Mouse (Mus musculus) forebrain, embryonic 10.5 days (tissue): ENCODE results near the gene Pla2g4c. TPM values are rescaled to one million over a fixed set of nuclear protein-coding genes. Genes with fewer than 3 reads are reported as not detected.
"Not testable (repeated sequence)": the region's sequence is repeated elsewhere in the genome, so short reads cannot be mapped to it uniquely, and the experiment has no call there.

ENCODE experiments used
- DNase-seq: peaks from one replicate; pipeline ENCODE4 v3.0.0-alpha.2; 2017; ENCODE audit warnings: low spot score; ENCODE audit errors: extremely low spot score
- H3K27ac ChIP-seq: fragments of 300-500 bp; sonication (generic); 2 replicates; pipeline ENCODE4 v1.5.1; 2016; ENCODE audit warnings: mild to moderate bottlenecking
- H3K27me3 ChIP-seq: fragments of 300-500 bp; sonication (generic); 2 replicates; pipeline ENCODE4 v1.6.1; 2016; ENCODE audit warnings: mild to moderate bottlenecking; ENCODE audit not compliant: poor library complexity, severe bottlenecking
- H3K36me3 ChIP-seq: fragments of 300-500 bp; sonication (generic); replicated peaks from 2 replicates; pipeline ENCODE4 v1.6.1; 2016; ENCODE audit warnings: mild to moderate bottlenecking, moderate library complexity
- H3K4me1 ChIP-seq: fragments of 300-500 bp; sonication (generic); 2 replicates; pipeline ENCODE4 v1.6.1; 2016
- H3K4me3 ChIP-seq: fragments of 300-500 bp; sonication (generic); 2 replicates; pipeline ENCODE4 v1.5.1; 2016; ENCODE audit warnings: mild to moderate bottlenecking, moderate library complexity
- H3K9me3 ChIP-seq: fragments of 300-500 bp; sonication (generic); 2 replicates; pipeline ENCODE4 v1.6.1; 2016; ENCODE audit warnings: mild to moderate bottlenecking, moderate library complexity
- WGBS: fragments of 180-500 bp; shearing (Covaris S2); methylation state at CpG from one replicate; pipeline ENCODE4 v1.1.7; 2016; 5-methylcytosine and 5-hydroxymethylcytosine counted together
- polyA plus RNA-seq: library from polyadenylated mRNA; unstranded; fragments of >200 nt; fragmentation: Nextera tagmentation; extraction: Ambion mirVana; gene quantifications from 2 replicates; pipeline ENCODE4 v1.2.1, GENCODE M21; 2016

Gene Pla2g4c
- 2.1 and 3.0 TPM in 2 replicates for polyA plus RNA-seq

DNA sequence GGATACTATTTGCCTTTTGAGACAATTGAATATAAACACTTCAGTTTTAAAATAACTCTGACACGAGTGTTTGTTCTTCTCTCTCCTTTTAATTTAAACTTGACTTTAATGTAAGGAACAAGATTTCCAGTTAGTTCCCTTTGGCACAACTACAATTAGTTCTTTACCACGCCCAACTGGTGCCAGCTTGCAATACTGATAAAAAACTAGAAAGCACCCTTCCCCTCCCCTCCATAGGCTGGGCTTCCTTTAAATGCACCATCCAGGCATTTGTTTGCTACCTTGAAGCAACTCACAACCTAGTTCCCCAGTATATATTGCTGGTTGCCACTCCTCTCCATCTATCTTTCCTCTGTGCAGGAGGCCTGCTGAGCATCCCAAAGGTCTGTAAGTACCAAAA is at the start of gene Pla2g4c:
Gene Pla2g4c, plus strand, starts transcription at position 340 of the 400 bp plus-strand sequence.
- no peaks in the 10 kb centered on the region for H3K9me3 ChIP-seq
- H3K36me3 ChIP-seq = peaks cover 38% of the 10 kb centered on the region
- no peak within 1 kb of the TSS for H3K27ac ChIP-seq
- H3K4me3 ChIP-seq = no peak within 1 kb of the TSS
- no peaks in the 10 kb centered on the region for H3K27me3 ChIP-seq
- no peak for DNase-seq
- H3K4me1 ChIP-seq = no peaks in the 10 kb centered on the region
- 92% methylated on average over 2 of the region's 2 CpGs for WGBS

DNA sequence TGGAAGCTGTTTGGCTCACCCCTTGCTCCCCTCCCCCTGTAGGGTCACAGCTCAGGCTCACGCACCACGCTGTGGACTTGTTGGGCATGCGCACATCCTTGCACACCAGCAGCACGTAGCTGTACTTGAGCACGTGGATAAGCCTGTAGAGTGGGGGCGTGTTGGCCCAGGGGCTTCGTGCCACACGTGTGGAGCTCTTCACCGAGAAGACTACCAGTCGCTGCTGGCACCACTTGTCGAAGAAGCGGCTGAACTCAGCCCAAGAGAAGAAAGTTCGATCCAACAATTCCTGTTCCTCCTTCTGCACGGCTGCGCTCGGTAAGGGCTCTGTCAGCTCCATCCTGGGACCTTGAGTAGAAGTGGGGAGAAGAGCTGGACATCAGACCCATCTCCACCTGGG is 47.4 kb upstream of the Pla2g4c start, which contains the start of gene Lig1:
Gene Lig1, plus strand, starts transcription at position 203 of the 400 bp plus-strand sequence.
- Histone ChIP-seq H3K36me3 (peaks cover 63% of the 10 kb centered on the region), H3K9me3 (no peaks in the 10 kb centered on the region), H3K4me3 (peak within 1 kb of the TSS; percentile 71), H3K27ac (peak within 1 kb of the TSS; percentile 97), H3K4me1 (peaks cover 11% of the 10 kb centered on the region), H3K27me3 (no peaks in the 10 kb centered on the region)
- 98% methylated on average over 16 of the region's 16 CpGs for WGBS
- DNase-seq = no peak

DNA sequence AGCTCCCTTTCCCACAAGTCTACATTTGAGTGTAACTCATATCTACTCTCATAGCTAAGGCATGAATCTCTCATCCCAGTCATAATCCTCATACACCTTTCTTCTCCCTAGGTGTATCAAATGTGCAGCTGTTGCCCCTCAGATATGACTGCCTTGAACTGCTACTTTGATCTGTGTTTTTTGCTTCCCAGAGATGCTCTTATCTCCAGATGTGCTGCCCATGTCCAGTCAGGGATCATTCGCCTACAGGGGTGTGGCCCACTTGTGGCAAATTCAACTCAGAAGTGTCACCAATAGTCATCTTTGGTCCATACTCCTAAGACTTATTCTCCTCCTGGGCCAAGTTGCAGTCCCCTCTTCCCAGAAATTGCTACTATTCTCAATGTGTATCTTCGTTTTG is 46.6 kb upstream of the Pla2g4c start:
- Histone ChIP-seq H3K36me3 (peaks cover 71% of the 10 kb centered on the region), H3K4me3 (peak overlapping the region; percentile 71)
- 26% methylated on average over 2 of the region's 2 CpGs for WGBS

DNA sequence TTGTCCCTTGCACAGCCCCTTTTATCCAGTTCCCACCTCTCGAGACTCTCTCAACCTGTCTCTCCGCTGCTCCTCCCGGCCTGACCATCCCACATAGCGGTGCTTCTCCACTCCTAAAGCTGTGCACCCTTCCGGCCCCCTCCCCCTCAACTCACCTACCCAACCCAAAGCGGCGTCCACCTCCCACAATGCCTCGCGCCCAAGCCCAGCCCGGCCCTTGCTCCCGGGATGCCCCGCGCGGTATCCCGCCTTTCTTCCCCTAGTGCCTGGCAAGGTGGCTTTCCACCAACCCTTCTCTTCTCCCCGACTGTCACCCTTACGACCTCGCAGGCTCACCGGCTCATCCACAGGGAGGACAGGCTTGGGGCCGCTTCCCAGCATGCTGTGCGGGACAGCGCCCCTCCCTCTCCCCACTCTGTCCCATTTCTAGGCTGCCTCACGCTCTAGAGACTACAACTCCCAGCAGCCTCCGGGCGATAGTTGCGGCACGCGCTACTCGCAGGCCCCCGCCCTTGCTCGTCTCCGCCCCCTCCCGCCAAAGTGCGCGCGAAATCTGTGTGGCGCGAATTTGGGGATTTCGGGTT is 46.1 kb upstream of the Pla2g4c start, which contains the start of gene Zswim9:
Gene Zswim9, minus strand, starts transcription at position 414 of the 584 bp plus-strand sequence.
- H3K27ac ChIP-seq = peak within 1 kb of the TSS; percentile 97
- peak; percentile 94 for DNase-seq
- peak within 1 kb of the TSS; percentile 71 for H3K4me3 ChIP-seq
- no peaks in the 10 kb centered on the region for H3K27me3 ChIP-seq
- peaks cover 11% of the 10 kb centered on the region for H3K4me1 ChIP-seq
- under 1% methylated on average over 39 of the region's 39 CpGs for WGBS
- peaks cover 75% of the 10 kb centered on the region for H3K36me3 ChIP-seq
- no peaks in the 10 kb centered on the region for H3K9me3 ChIP-seq

More for the DNA sequence above, 46.6 kb upstream of the Pla2g4c start:
- H3K27ac ChIP-seq = peak overlapping the region; percentile 97
- peaks cover 11% of the 10 kb centered on the region for H3K4me1 ChIP-seq
- H3K9me3 ChIP-seq = no peaks in the 10 kb centered on the region
- H3K27me3 ChIP-seq = no peaks in the 10 kb centered on the region
- DNase-seq = no peak

DNA sequence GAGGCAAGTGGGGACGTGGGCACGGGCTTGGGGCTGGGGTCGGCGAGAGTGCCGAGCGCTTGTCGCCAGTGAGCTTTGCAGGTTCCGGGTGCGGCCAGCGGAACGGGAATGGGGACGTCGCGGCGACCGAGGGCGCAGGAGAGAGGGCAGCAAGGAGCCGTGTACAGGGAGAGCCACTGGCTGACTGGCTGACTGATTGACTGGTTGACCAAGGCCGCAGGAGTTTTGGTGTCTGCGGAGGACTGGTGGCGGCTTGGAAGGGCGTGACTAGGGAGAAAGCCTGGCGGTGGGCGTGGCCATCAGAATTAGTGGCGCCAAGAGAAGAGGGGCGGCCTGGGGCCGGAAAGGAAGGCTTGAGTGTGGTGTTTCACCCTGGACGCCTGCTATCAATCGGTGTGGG is 45.5 kb upstream of the Pla2g4c start:
- H3K27me3 ChIP-seq = not testable (repeated sequence)
- WGBS = under 1% methylated on average over 21 of the region's 29 CpGs

DNA sequence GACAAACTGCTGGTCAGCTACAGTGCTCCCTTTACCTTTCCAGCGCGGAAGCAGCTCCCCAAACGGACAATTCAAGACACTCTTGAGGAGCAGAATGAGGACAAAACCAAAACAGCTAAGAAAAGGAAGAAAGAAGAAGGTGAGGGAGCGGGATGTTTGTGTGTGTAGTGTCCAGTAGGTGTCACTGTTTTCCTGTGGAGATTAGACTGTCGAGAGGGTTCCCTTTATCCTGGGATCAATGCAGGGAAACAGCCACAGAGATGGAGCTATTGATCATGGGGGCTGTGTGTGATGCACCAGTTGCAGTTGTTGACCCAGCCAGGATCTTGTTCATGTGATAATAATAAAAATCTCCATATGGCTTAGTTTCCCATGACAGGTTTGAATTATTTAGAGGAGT is 35.8 kb upstream of the Pla2g4c start:
- Histone ChIP-seq H3K4me3 (no peak overlapping the region), H3K36me3 (peaks cover 100% of the 10 kb centered on the region), H3K27me3 (no peaks in the 10 kb centered on the region), H3K9me3 (no peaks in the 10 kb centered on the region), H3K27ac (no peak overlapping the region), H3K4me1 (no peaks in the 10 kb centered on the region)
- WGBS = 53% methylated on average over 5 of the region's 5 CpGs
- no peak for DNase-seq

More for the DNA sequence above, 45.5 kb upstream of the Pla2g4c start:
- not testable (repeated sequence) for H3K9me3 ChIP-seq
- Histone ChIP-seq H3K36me3 (peaks cover 75% of the 10 kb centered on the region), H3K27ac (peak overlapping the region; percentile 97), H3K4me3 (peak overlapping the region; percentile 71), H3K4me1 (peaks cover 11% of the 10 kb centered on the region)
- DNase-seq = peak; percentile 14

DNA sequence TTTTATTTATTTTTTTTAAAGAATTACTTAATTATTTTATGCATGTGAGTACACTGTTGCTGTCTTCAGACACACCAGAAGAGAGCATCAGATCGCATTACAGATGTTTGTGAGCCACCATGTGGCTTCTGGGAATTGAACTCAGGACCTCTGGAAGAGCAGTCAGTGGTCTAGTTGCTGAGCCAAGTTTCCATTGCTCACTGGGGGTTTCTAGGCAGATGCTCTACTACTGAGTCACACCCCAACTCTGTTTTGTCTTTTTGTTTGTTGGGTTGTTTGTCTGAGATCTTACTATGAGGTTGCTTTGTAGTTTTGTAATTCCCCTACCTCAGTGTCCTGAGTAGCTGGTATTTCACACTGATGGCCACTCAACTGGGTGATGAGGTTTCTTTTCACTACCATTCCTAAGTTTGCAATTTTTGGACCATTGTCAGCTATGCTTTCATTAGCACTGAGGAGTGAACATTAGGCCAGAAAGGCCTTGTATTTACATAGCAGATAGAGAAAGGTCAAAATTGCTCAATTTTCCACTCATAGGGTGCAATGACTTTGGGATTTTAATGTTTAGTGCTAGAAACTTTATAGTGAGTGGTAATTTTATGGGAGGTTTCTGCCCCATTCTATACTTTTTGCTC is 34.3 kb upstream of the Pla2g4c start:
- no peaks in the 10 kb centered on the region for H3K4me1 ChIP-seq
- no peak for DNase-seq
- WGBS = 89% methylated on average over 1 of the region's 1 CpGs

DNA sequence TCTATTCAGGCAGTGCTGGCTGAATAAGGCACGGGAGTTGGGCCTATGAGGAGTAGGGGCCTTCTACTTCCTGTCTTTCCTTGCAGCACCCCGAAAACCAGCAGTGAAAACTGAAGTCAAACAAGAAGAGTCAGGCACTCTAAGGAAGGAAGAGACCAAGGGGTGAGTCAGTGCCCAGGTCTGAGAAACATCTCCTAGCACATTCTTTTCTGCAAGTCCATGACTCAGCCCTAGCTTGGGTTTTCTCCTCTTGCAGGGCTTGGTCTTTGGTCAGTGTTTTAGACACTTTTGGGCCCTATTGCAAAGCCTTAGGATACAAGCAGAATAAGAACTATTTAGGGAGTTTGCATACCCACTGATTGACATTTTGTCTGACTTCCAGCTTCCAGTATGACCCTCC is 33.1 kb upstream of the Pla2g4c start:
- no peaks in the 10 kb centered on the region for H3K4me1 ChIP-seq
- H3K9me3 ChIP-seq = no peaks in the 10 kb centered on the region
- H3K27me3 ChIP-seq = no peaks in the 10 kb centered on the region
- DNase-seq = no peak
- peaks cover 100% of the 10 kb centered on the region for H3K36me3 ChIP-seq
- H3K27ac ChIP-seq = no peak overlapping the region
- H3K4me3 ChIP-seq = no peak overlapping the region
- 90% methylated on average over 2 of the region's 2 CpGs for WGBS

More for the DNA sequence above, 34.3 kb upstream of the Pla2g4c start:
- Histone ChIP-seq H3K27me3 (no peaks in the 10 kb centered on the region), H3K9me3 (no peaks in the 10 kb centered on the region), H3K36me3 (peaks cover 100% of the 10 kb centered on the region), H3K27ac (no peak overlapping the region), H3K4me3 (no peak overlapping the region)

DNA sequence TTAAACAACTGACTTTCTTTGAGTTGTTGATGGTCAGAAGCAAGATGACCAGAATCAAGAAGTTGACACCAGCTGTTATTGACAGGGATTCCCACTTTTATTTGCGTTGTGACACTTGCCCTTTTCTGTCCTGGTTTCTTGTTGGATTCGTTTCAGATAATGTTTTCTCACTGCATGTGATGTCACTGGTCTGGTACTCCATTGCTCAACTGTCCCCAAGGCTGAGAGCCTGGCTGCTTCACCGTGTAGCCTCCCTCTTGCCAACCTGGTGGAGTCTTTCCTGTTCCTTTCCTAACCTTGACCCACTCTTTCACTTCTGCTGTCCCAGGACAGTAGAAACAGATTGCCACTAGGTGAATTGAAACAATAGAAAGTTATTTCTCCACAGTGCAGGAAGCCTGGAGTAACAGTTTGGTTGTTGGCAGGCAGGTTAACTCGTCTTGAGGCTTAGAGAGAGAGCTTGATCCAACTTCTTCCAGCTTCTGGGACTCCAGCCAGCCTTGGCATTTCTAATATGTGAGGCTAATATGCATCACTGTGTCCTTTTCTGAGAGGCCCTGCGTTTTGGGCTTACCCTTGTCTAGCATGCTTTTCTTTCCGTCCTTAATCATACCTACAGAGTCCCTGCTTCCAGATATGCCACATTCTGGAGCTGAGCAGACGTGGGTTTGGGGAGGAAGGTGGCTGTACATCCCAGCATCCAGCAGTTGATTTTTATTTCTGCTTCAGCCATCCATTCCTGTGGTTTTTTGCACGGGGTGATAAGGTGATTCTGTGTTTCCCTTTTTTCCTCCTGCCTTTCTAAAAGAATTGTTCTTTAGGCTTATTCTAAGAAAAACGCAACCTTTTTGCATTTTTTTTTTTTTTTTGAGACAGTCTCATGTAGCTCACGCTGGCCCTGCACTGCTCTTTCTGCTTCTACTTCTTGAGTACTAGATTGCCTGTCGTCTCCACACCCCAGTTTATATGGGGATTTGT is 30.3 kb upstream of the Pla2g4c start:
- no peak for DNase-seq
- Histone ChIP-seq H3K27ac (no peak overlapping the region), H3K4me3 (no peak overlapping the region), H3K4me1 (no peaks in the 10 kb centered on the region), H3K9me3 (no peaks in the 10 kb centered on the region), H3K27me3 (no peaks in the 10 kb centered on the region), H3K36me3 (peaks cover 100% of the 10 kb centered on the region)
- 90% methylated on average over 11 of the region's 11 CpGs for WGBS

DNA sequence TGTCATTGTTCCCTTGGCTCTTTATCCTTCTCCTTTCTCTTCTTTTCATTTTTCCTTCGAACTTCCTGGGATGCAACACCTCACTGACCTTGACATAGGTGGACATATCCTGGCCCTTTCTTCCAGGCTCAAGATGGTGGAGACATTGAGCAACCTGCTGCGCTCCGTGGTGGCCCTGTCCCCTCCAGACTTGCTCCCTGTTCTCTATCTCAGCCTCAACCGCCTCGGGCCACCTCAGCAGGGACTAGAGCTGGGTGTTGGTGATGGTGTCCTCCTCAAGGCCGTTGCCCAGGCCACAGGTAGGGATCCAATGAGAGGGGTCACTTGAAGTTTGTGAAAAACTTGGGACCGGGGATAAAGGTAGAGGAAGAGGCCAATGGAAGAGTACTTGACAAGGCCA is 29.2 kb upstream of the Pla2g4c start:
- Histone ChIP-seq H3K27me3 (no peaks in the 10 kb centered on the region), H3K4me3 (no peak overlapping the region), H3K9me3 (no peaks in the 10 kb centered on the region), H3K27ac (no peak overlapping the region), H3K4me1 (no peaks in the 10 kb centered on the region), H3K36me3 (peaks cover 100% of the 10 kb centered on the region)
- no peak for DNase-seq
- WGBS = 97% methylated on average over 7 of the region's 7 CpGs

DNA sequence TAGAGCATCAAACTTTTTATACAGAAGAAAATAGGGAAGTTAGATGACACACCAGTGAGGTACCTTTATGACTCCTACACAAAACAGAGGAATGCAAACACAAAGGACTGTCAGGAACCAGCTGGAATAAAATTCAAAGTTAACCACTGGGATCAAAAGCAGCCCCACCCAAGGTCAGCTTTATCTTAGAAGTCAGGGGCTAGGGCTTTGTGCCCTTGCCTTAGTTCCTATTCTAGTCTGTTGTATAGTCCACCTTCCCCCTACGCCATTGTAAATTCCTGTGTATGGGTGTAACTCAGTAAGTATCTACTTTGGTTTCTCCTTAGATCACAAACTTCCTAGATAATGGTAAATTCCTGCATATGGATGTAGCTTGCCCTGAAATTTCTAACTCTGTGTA is 26.8 kb upstream of the Pla2g4c start:
- H3K27ac ChIP-seq = no peak overlapping the region
- no peaks in the 10 kb centered on the region for H3K27me3 ChIP-seq
- peaks cover 100% of the 10 kb centered on the region for H3K36me3 ChIP-seq
- no peaks in the 10 kb centered on the region for H3K4me1 ChIP-seq
- no peak overlapping the region for H3K4me3 ChIP-seq
- no peak for DNase-seq
- H3K9me3 ChIP-seq = no peaks in the 10 kb centered on the region
- 89% methylated on average over 1 of the region's 1 CpGs for WGBS

DNA sequence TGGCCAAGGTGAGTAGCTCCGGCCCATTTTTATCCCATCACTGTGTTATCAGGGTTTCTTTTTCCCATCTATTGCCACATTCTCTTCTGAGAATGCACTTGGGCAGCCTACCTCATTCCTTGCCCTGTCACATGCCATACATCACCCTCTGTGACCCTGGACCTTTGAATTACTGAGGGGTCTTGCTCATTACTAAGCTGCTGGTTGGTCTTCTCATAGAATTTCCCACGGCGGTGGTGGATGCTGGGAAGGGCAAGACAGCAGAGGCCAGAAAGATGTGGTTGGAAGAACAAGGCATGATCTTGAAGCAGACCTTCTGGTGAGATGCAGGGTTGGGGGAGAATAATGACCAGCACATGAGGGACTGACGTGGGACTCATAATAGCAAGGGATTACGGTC is 25.6 kb upstream of the Pla2g4c start:
- Histone ChIP-seq H3K36me3 (peaks cover 100% of the 10 kb centered on the region), H3K27ac (no peak overlapping the region), H3K9me3 (no peaks in the 10 kb centered on the region), H3K4me1 (no peaks in the 10 kb centered on the region), H3K4me3 (no peak overlapping the region), H3K27me3 (no peaks in the 10 kb centered on the region)
- WGBS = 97% methylated on average over 5 of the region's 5 CpGs
- no peak for DNase-seq
